In genomic region chr12:111122332-111122852, GRCm38 (mm10) we compare ENCODE assay signal across 9 mouse cellular contexts. TPM values are rescaled to one million over a fixed set of nuclear protein-coding genes. Genes with fewer than 3 reads are reported as not detected.
DNase-seq lines count a peak whose midpoint lies in the region; ATAC-seq and TF ChIP-seq lines count a peak whose summit lies in the region.
"Had no signal": no experiment of that assay in that cellular context is flagged by ENCODE, and none has a peak within 500 bp of the region (broad histone marks: within the 10 kb centered on the region; RNA-seq: fewer than 3 reads in every experiment).

No protein-coding gene starts in this region.

- no peak for TF ChIP-seq EP300 in heart, postnatal 0 days (IDR thresholded peaks at IDR 0.05; ENCODE audit: low read depth)
- TF ChIP-seq EP300 in lung, postnatal 0 days (IDR thresholded peaks at IDR 0.05), result no peak

- H3K36me3 ChIP-seq in heart, postnatal 0 days (replicated peaks; ENCODE audit: control insufficient read depth, insufficient read depth, low read length), result peaks cover 22% of the 10 kb centered on the region
- 0 out of 2 replicates have a peak, but pooled peaks cover 6% of the 10 kb centered on the region for H3K36me3 ChIP-seq in lung, postnatal 0 days (ENCODE audit: insufficient read depth, low read length)
- H3K36me3 ChIP-seq in forebrain, embryonic 11.5 days (ENCODE audit: control insufficient read depth, insufficient read depth, low read length), result no peaks in the 10 kb centered on the region; the same call in 1 of the 2 replicates

- no peak for ATAC-seq in heart, postnatal 0 days (ENCODE audit: insufficient read depth, low read depth)
- no peak for ATAC-seq in lung, postnatal 0 days
- ATAC-seq in forebrain, embryonic 11.5 days (replicated peaks; ENCODE audit: low FRiP score), result no peak

- H3K27me3 ChIP-seq in heart, postnatal 0 days (ENCODE audit: control insufficient read depth, insufficient read depth, low read length), result no peaks in the 10 kb centered on the region
- H3K27me3 ChIP-seq in lung, postnatal 0 days (replicated peaks; ENCODE audit: insufficient read depth, low read length), result no peaks in the 10 kb centered on the region
- H3K27me3 ChIP-seq in forebrain, embryonic 11.5 days (ENCODE audit: control insufficient read depth, insufficient read depth, low read length), result no peaks in the 10 kb centered on the region
- H3K27me3 ChIP-seq: heart, embryonic 15.5 days had no signal

- H3K4me3 ChIP-seq in heart, postnatal 0 days (ENCODE audit: low read depth, low read length), result no peak overlapping the region
- no peak overlapping the region for H3K4me3 ChIP-seq in bone marrow, adult 2 months (replicated peaks; ENCODE audit: control insufficient read depth, low read depth, low read length)
- no peak overlapping the region for H3K4me3 ChIP-seq in lung, postnatal 0 days (ENCODE audit: low read depth, low read length)
- no peak overlapping the region for H3K4me3 ChIP-seq in forebrain, embryonic 11.5 days (ENCODE audit: low read depth, low read length)
- H3K4me3 ChIP-seq: heart, embryonic 15.5 days had no signal

- H3K4me1 ChIP-seq in heart, postnatal 0 days (ENCODE audit: control insufficient read depth, insufficient read depth), result no peaks in the 10 kb centered on the region
- no peaks in the 10 kb centered on the region for H3K4me1 ChIP-seq in bone marrow, adult 2 months (ENCODE audit: control insufficient read depth, insufficient read depth, low read length)
- H3K4me1 ChIP-seq in lung, postnatal 0 days (ENCODE audit: insufficient read depth, low read depth, low read length), result no peaks in the 10 kb centered on the region
- no peaks in the 10 kb centered on the region for H3K4me1 ChIP-seq in forebrain, embryonic 11.5 days (replicated peaks; ENCODE audit: control insufficient read depth, insufficient read depth, low read length)
- H3K4me1 ChIP-seq: heart, embryonic 15.5 days had no signal

- DNase-seq in heart, postnatal 0 days (ENCODE audit: low spot score), result no peak
- no peak for DNase-seq in heart, adult 18-20 months
- peak; percentile 69 for DNase-seq in CD4-positive, CD25-positive, alpha-beta regulatory T cell, adult 2 months (ENCODE audit: low read depth, low spot score)
- no peak for DNase-seq in lung, postnatal 0 days (ENCODE audit: low spot score)
- DNase-seq in layer of hippocampus, adult 11-12 months (ENCODE audit: low spot score), result no peak
- no peak for DNase-seq in heart, adult 8-10 months (ENCODE audit: low spot score)
- DNase-seq in forebrain, embryonic 11.5 days (ENCODE audit: low spot score), result no peak

- H3K4me2 ChIP-seq in heart, postnatal 0 days (ENCODE audit: low read depth, low read length), result no peak overlapping the region
- no peak overlapping the region for H3K4me2 ChIP-seq in lung, postnatal 0 days (replicated peaks; ENCODE audit: low read depth, low read length)
- H3K4me2 ChIP-seq in forebrain, embryonic 11.5 days (ENCODE audit: low read depth, low read length, severe bottlenecking), result no peak overlapping the region
- H3K4me2 ChIP-seq: heart, embryonic 15.5 days had no signal

- TF ChIP-seq POLR2A in bone marrow, adult 2 months (IDR thresholded peaks at IDR 0.05; ENCODE audit: borderline replicate concordance, control insufficient read depth, low read depth, low read length), result no peak

- H3K27ac ChIP-seq in heart, postnatal 0 days (ENCODE audit: low read depth), result no peak overlapping the region
- no peak overlapping the region for H3K27ac ChIP-seq in bone marrow, adult 2 months (ENCODE audit: control insufficient read depth, insufficient read depth, low read depth, low read length, poor library complexity)
- H3K27ac ChIP-seq in lung, postnatal 0 days (ENCODE audit: low read length), result no peak overlapping the region
- no peak overlapping the region for H3K27ac ChIP-seq in forebrain, embryonic 11.5 days (ENCODE audit: low read depth, low read length)
- H3K27ac ChIP-seq: heart, embryonic 15.5 days had no signal

- H3K9me3 ChIP-seq in heart, postnatal 0 days (replicated peaks; ENCODE audit: control insufficient read depth, low read length), result no peaks in the 10 kb centered on the region
- H3K9me3 ChIP-seq in lung, postnatal 0 days (ENCODE audit: low read length), result no peaks in the 10 kb centered on the region; the same call in 1 of the 2 replicates
- no peaks in the 10 kb centered on the region; the same call in 1 of the 2 replicates for H3K9me3 ChIP-seq in forebrain, embryonic 11.5 days (ENCODE audit: control insufficient read depth, low read length)
- H3K9me3 ChIP-seq: heart, embryonic 15.5 days had no signal

- peak; percentile 47 for TF ChIP-seq CTCF in heart, postnatal 0 days (IDR thresholded peaks at IDR 0.05; ENCODE audit: low read depth)
- peak; percentile 68 for TF ChIP-seq CTCF in bone marrow, adult 2 months (IDR thresholded peaks at IDR 0.05; ENCODE audit: control insufficient read depth, insufficient read depth, low read length)
- TF ChIP-seq CTCF in lung, postnatal 0 days (IDR thresholded peaks at IDR 0.05), result peak; percentile 72

- H3K9ac ChIP-seq in heart, postnatal 0 days (replicated peaks; ENCODE audit: low read depth, low read length), result no peak overlapping the region
- no peak overlapping the region for H3K9ac ChIP-seq in lung, postnatal 0 days (replicated peaks; ENCODE audit: low read depth)
- H3K9ac ChIP-seq in forebrain, embryonic 11.5 days (ENCODE audit: low read length), result no peak overlapping the region
- H3K9ac ChIP-seq: heart, embryonic 15.5 days had no signal

RNA-seq across cellular contexts. Expression of gene Traf3, which starts 43.8 kb away (rescaled TPM):
- 7.2 and 8.3 TPM in 2 replicates for total RNA-seq in heart, postnatal 0 days (2014; rRNA removed; ENCODE audit: low replicate concordance)
- polyA plus RNA-seq in heart, postnatal 0 days (2015; fragmentation: Nextera tagmentation; extraction: Ambion mirVana), result 2.9 and 3.2 TPM in 2 replicates
- total RNA-seq in heart, adult 18-20 months (2021), result 10 to 100 TPM; 14.2 to 14.3 TPM
- polyA plus RNA-seq in bone marrow, adult 2 months (2011; ENCODE audit: insufficient read depth, insufficient read length, low replicate concordance, missing spikeins), result 2.4 and 9.2 TPM in 2 replicates
- polyA plus RNA-seq in lung, postnatal 0 days (2015; fragmentation: Nextera tagmentation; extraction: Ambion mirVana), result 3.1 and 4.7 TPM in 2 replicates
- total RNA-seq in heart, adult 8-10 months (2022), result 10 to 100 TPM; 12.5 to 19.0 (median 15.3) TPM
- polyA plus RNA-seq in forebrain, embryonic 11.5 days (2014; fragmentation: Nextera tagmentation; extraction: Ambion mirVana), result 19.4 and 22.9 TPM in 2 replicates
